Mouse (Mus musculus): ENCODE results near the gene Dnah12. TPM values are rescaled to one million over a fixed set of nuclear protein-coding genes. Genes with fewer than 3 reads are reported as not detected.

Dnah12 gene
- polyA plus RNA-seq, 1 experiment from 2014 or later: 0.05 TPM

GRCm38 (mm10) chr14:26923702-26924421, 230.8 kb downstream of the Dnah12 start:
- H3K27me3 ChIP-seq (replicated peaks): no peaks in the 10 kb centered on the region
- H3K4me3 ChIP-seq: no peak overlapping the region
- no peak overlapping the region; the same call in 1 of the 2 replicates for H3K27ac ChIP-seq (ENCODE audit: poor library complexity, severe bottlenecking)
- H3K4me1 ChIP-seq (replicated peaks): peaks cover 14% of the 10 kb centered on the region
- H3K4me2 ChIP-seq: no peak overlapping the region
- ATAC-seq (ENCODE audit: insufficient number of reproducible peaks, low FRiP score): no peak
- no peaks in the 10 kb centered on the region for H3K9me3 ChIP-seq (replicated peaks)
- 52% methylated on average over 5 of the region's 5 CpGs for WGBS
- peaks cover 37% of the 10 kb centered on the region for H3K36me3 ChIP-seq
- no peak overlapping the region for H3K9ac ChIP-seq

- Histone ChIP-seq H3K27ac (ENCODE audit: poor library complexity, severe bottlenecking) (no peak overlapping the region), H3K27me3 (replicated peaks) (no peaks in the 10 kb centered on the region), H3K36me3 (peaks cover 27% of the 10 kb centered on the region), H3K9me3 (replicated peaks) (no peaks in the 10 kb centered on the region), H3K9ac (no peak overlapping the region), H3K4me3 (no peak overlapping the region), H3K4me2 (no peak overlapping the region), H3K4me1 (replicated peaks) (no peaks in the 10 kb centered on the region)
- WGBS: 83% methylated on average over 3 of the region's 3 CpGs
- no peak for ATAC-seq (ENCODE audit: insufficient number of reproducible peaks, low FRiP score)
Observed at GRCm38 (mm10) chr14:26934891-26935290, 241.8 kb downstream of the Dnah12 start.

GRCm38 (mm10) chr14:26935558-26935957, 242.5 kb downstream of the Dnah12 start:
- WGBS: 76% methylated on average over 4 of the region's 4 CpGs
- Histone ChIP-seq H3K27me3 (replicated peaks) (no peaks in the 10 kb centered on the region), H3K4me2 (no peak overlapping the region), H3K27ac (ENCODE audit: poor library complexity, severe bottlenecking) (no peak overlapping the region), H3K9me3 (replicated peaks) (no peaks in the 10 kb centered on the region), H3K4me3 (no peak overlapping the region), H3K36me3 (peaks cover 26% of the 10 kb centered on the region), H3K4me1 (replicated peaks) (no peaks in the 10 kb centered on the region), H3K9ac (no peak overlapping the region)
- ATAC-seq (ENCODE audit: insufficient number of reproducible peaks, low FRiP score): no peak

Small RNA genes lying within 50 kb of the gene (microRNA-seq; reads per million reads assigned to microRNA genes)
- gene Mir7672: not detected

Other genes starting within 250 kb of the Dnah12 start
- gene Slmap, start 158.3 kb upstream of the Dnah12 start, polyA plus RNA-seq (2016; fragmentation: Nextera tagmentation; extraction: Ambion mirVana): 125 and 127 TPM in 2 replicates
- gene Dennd6a, start 119.4 kb upstream of the Dnah12 start, polyA plus RNA-seq (2016; fragmentation: Nextera tagmentation; extraction: Ambion mirVana): 26.2 and 27.5 TPM in 2 replicates
- gene Arf4, start 55.2 kb upstream of the Dnah12 start, polyA plus RNA-seq (2016; fragmentation: Nextera tagmentation; extraction: Ambion mirVana): 466 and 469 TPM in 2 replicates
- gene Pde12, start 23.4 kb upstream of the Dnah12 start, polyA plus RNA-seq (2016; fragmentation: Nextera tagmentation; extraction: Ambion mirVana): 9.4 and 10.4 TPM in 2 replicates
- gene Asb14, start 201.3 kb downstream of the Dnah12 start, polyA plus RNA-seq (2016; fragmentation: Nextera tagmentation; extraction: Ambion mirVana): 0.33 and 0.89 TPM in 2 replicates